Mouse (Mus musculus): Measurements from ENCODE around the gene Mymx. TPM values are rescaled to one million over a fixed set of nuclear protein-coding genes. Genes with fewer than 3 reads are reported as not detected.

Gene Mymx
- total RNA-seq, 2 experiments from 2014 or later = not detected

DNA sequence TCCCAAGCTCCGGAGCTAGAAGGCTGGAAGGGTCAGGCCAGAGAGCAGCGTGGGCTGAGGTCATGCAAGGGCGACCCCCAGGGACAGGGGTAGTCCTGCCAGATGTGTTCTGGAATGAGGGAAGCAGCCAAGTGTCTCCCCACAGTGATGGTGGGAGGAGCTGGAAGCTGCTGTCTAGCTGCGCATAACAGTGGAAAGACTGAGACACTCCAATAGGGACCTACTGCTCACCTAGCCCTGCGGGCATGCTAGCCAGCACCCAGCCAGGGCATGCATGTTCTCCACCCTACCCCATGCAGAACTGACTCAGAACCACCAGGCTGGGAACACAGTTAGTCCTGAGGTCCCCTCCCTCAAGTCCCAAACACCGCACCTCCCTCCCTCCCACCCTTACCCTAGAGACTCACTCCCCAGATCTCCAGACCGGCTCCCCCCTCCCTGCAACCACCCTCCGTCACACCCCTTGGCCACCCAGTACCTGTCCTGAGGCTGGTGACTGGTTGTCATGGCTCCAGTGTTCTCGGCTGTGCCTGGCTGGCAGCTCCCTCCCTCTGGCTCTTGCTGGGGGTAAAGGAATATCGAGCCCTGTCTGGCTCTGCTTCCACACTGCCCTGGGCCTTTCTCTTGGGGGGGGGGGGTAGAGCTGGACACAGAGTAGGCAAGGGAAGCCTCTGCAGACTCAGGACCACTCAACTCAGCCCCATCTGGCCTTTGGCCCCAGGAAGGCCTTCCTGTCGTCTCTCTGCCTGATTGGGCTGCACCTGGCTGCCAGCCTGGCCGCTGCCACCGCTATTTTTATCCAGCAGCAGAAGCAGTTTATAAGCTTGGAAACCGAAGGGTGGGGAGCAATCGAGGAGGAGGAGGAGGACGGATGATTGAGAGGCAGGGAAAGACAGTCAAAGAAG lies 9.9 kb downstream of the Mymx start:
- no peak for DNase-seq (ENCODE audit: extremely low spot score in 1 of 2, low spot score in 1 of 2)

DNA sequence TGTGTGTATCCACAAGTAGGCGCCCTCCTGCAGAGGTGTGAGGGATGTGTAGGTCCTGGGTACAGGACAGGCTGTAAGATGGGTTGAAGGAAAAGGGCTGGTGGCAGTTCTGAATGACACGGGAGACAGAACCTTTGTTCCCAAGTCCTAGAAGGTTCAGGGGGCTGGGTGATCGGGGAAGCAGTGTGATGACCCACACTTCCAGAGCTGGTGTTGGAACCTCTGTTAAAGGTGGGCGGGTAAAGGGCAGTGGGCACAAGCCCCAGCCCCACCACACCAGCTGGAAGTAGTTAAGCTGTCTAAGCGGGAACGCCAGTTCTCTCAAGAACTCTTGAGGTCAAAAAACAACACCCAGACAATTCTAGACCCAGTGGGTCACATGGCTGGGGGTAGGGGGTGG lies 11.5 kb downstream of the Mymx start:
- no peak for DNase-seq (ENCODE audit: extremely low spot score in 1 of 2, low spot score in 1 of 2)

DNA sequence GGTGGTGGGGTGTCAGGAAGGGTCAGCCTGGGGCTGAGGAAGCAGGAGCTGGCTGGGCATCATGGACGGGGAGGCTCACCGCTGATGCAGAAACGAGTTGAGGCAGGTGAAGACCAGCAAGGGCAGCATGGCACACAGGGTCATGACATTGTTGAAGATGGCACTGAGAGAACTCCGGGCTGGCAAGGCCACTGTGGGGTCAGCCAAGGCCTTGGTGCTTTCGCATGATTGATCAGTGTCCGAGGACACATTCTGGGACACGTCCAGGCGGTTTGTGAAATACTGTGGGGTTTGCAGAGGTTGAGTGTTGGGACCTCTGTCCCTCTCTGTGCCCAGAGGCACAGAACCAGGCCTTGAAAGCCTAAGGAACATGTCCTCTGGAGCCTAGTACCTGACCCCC lies 12.1 kb downstream of the Mymx start:
- DNase-seq (ENCODE audit: extremely low spot score in 1 of 2, low spot score in 1 of 2) = no peak

DNA sequence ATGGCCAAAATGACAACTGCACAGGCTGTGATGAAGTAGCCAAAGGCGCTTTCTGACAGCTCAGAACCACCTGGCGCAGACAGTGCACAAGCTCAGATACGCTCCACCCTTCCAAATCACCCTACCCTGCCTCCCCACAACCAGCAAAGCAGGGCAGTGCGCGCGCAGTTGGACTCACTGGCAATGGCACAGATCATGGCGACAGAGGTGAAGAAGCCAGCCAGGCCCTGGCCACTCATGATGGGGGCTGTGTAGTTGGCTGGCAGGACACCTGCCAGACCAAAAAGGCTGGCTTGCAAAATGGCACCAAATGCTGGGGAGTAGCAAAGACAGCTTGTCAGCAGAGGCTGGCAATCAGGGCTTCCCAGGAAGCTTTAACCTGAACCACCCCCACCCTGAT lies 12.7 kb downstream of the Mymx start:
- no peak for DNase-seq (ENCODE audit: extremely low spot score in 1 of 2, low spot score in 1 of 2)

DNA sequence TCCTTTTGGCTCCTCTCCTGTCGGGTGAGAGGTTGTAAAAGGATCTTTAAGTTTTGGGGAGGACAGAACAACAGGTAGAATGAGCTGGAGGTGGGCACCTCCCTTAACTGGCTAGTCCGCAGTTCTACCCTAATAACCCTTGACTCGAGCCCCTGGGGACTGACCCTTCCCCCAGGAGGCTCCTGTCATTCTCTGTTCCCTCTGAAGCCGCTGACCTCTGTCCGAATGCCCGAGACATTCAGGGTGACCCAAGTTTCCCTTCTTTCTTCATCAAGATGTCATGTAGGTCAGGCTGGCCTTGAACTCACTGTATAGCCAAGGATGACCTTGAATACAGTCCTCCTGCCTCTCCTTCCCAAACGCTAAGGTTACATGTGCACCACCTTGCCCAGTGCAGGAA lies 13.5 kb downstream of the Mymx start:
- DNase-seq (ENCODE audit: extremely low spot score in 1 of 2, low spot score in 1 of 2) = no peak

DNA sequence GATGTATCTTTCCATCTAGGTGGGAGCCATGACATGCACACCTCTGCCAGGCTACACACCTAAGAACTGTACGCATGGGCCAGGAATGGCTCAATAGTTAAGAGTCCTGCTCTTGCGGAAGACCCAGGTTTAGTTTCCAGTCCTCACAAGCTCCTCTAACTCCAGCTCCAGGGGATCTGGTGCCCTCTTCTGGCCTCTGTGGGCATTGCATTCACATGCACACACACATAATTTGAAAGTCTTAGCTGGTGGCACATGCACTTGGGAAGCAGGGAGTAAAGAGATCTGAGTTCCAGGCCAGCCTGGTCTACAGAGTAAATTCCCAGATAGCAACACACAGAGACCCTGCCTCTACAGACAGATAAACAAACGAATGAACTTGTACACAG lies 15.5 kb downstream of the Mymx start:
- DNase-seq (ENCODE audit: extremely low spot score in 1 of 2, low spot score in 1 of 2) = no peak

DNA sequence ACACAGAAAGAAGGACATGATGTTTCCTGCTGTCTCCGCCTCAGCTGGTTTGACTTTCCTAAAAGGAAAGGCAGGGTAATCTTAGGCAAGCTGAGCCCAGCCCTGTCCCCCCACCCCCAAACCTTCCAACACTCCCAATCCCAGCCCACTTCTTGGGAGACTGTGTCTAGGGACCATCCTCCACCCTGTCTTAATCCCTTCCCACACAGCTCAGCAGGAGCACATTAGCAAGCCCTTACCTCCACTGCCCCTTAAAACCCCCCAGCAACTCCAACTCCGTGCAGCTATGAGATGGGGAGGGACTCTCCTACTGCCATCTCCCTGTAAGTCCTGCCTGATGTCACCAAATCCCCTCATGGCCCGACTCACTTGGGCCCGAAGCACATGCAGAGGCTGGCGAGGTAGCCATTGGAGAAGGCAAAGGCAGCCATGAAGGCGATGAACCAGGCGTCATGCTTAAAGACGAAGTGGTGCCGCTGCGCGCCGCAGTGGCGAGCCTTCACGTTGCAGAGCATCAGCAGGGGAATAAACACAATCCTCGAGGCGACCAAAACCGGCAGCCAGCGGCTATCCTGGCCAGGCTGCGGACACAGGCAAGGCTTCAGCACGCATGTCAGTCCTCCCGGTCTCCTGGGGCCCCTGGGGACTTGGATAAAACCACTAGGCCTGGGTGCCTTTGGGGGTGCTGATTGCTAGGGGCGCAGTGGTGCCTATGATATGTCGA lies 16.0 kb downstream of the Mymx start:
- no peak for DNase-seq (ENCODE audit: extremely low spot score in 1 of 2, low spot score in 1 of 2)

DNA sequence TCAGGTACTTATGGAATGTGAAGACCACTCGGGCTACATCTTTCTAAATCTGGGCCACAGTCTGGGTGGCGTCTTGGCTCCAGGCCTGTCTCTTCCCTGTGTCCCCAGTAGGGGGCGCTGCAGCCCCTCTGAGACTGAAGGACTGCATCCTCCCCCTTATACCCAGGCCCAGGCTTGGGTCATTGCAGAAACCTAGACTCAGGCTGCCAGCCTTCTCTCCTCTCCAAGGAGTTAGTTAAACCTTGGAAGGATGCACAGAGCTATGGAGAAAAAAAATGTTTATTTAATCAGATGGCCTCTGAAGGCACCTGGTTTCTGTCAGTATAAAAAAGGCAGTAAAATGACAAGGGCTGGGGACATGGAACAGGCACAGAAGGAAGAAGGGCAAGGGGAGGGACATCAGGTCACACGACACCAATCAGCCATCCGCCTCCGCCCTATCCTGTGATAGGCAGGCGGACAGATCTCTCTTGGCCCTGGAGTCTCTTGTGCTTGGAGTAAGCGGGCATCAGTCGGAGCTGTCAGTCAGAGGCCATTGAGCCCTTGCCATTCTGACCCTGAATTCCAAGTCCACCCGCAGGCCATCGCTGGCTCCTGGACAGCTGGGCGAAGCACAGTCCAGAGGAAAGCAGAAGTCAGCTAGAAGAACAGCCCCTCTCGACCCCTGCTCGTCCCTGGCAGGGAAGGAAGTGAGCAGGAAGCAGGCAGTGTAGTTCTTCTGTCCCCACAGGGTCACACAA lies 16.8 kb downstream of the Mymx start:
- peak; percentile 67 to 79 for DNase-seq (ENCODE audit: extremely low spot score in 1 of 2, low spot score in 1 of 2)

DNA sequence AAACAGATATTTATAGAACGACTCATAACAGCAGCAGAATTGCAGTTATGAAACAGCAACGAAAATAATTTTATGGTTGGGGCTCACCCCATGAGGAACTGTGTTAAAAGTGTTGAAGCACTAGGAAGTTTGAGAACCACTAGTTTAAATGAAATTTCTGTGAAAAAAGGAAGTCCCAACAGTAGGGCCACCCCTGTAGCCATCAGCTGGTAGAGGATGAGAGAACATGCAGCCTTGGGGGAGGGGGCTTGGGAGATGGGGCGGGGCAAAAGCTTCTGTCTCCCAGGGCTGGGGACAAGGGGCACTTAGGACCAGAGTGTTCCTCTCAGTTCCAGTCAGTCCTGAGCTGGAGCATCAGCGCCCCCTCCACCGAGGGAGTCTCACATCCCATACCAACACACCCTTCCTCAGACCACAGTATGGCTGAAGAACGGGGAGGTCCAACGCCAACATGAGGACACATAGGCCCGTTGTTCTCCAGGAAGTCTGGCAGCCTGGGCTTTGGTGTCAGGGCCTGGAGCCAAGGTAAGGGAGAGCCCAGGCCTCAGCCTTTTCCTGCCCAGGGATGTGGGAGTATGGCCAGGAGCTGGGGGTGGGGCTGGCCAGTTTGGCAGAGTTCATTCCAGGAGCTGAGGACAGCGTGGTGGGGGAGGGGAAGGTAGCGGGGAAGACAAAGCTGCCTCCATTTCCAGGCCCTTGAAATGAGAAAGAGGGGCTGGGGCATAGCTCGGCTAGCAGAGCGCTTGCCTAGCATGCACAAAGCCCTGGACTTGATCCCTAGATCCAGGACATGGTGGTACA lies 17.6 kb downstream of the Mymx start:
- DNase-seq (ENCODE audit: extremely low spot score in 1 of 2, low spot score in 1 of 2) = peak; percentile 46 to 52

DNA sequence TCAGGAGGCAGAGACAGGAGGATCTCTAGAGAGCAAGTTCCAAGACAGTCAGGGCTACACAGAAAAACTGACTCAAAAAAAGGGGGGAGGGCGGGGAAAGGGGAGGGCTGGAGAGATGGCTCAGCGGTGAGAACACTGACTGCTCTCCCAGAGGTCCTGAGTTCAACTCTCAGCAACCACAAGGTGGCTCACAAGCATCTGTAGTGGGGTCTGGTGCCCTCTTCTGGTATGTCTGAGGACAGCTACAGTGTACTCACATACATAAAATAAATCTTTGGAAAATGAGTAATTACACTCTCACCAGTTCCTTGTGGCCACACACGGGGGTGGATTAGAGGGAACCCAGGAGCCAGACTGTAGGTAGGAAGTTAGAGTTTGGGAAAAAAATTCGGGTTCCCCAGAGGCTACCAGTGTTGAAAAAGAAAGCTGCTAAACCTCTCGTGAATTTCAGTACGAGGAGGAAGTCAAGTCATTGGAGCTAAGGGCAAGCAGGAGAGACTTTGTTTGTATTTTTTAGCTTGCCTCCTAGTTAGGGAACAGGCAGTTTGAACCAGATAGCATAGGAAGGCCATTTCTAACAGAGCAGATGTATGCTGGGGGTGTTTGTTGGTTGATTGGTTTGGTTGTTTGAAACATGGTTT lies 19.1 kb downstream of the Mymx start:
- DNase-seq (ENCODE audit: extremely low spot score in 1 of 2, low spot score in 1 of 2) = no peak

DNA sequence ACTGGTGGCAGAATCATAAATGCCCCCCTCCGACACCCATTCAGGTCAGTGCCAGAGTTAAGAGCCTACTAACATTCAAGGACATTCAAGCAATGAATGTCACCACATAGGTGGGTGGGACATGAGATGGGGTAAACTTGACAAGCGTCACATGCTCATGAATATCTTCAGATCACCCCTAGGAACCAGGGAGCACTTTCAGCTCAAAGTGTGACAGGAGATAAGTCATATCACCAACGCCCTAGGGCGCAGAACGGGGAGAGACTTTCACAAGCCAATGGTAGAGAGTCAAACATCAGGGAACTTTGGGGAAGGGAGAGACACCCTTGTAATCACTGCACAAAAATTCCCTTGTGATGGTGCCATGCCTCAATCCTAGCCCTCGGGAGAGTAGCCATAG lies 19.7 kb downstream of the Mymx start:
- DNase-seq (ENCODE audit: extremely low spot score in 1 of 2, low spot score in 1 of 2) = no peak

DNA sequence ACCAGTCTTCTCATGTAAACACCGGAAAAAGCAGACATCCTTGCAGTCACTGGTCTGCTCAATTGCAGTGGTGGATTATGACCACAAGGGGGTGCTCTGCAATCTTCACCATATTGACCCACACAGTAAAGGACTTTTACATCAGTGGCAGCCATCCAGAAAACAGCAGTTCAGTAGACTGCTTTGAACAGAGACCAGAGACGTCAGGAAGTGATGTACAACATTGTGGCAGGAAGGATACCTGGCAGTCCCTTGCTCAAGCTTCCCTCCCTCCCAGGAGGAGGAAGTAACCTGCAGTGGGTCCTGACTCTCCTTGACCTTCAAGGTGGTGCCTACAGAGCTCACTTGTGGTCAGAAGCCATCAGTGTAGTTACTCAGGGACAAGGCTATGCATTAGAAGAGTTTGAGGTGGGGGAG lies 20.3 kb downstream of the Mymx start:
- peak in 1 of 2 experiments; percentile 60 for DNase-seq (ENCODE audit: extremely low spot score in 1 of 2, low spot score in 1 of 2)

DNA sequence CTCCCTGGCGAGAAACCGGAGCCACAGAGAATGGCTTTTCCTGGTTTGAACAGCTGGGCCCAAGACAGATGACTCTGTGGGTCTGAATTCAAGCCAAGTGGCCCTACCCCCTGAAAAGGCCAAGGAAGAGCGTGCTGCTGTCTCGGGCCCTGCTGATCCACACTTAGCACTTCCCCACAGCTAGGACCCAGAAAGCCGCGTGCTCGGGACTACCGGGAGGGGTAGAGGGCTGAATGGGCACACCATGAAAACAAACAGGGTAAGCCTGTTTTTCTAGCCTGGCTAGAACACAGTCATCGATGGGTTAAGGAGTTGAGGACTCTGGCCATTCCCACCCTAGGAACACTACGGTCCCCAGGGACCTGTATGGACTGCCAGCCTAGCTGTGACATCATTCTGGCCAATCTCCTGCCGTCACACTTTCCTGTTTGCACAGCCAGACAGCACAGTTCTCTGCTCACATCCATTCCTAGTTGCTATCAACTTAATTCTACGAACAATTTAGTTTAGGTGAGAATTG lies 20.9 kb downstream of the Mymx start:
- DNase-seq (ENCODE audit: extremely low spot score in 1 of 2, low spot score in 1 of 2) = no peak

DNA sequence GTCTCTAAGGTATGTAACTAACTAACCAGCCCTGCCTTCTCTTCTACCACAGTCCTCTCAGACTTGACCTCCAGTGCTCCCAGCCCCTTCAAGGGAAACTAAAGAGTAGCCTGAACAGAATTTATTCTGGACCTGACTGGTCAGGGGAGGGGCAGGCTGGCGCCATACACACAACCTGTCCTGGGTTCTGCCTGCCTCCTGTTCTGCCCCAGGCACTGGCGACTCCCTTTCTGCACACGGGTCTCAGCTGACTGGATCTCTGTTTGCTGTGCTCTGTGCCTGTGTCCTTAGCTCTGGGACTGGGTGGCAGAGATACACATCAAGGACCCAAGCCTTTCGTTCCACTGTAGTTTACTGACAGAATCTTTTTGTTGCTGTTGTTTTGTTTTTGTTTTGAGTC lies 22.3 kb downstream of the Mymx start:
- no peak for DNase-seq (ENCODE audit: extremely low spot score in 1 of 2, low spot score in 1 of 2)

DNA sequence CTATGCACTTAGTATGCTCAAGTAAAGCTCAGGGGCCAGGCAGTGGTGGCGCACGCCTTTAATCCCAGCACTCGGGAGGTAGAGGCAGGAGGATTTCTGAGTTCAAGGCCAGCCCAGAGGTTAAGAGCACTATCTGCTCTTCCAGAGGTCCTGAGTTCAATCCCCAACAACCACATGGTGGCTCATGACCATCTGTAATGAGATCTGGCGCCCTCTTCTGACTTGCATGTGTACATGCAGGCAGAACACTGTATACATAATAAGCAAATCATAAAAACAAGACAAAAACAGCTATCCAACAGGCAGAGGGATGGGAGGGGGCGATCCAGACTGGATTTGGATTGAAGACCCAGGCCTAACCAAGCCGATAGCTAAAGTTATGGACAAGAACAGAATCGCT lies 23.1 kb downstream of the Mymx start:
- DNase-seq (ENCODE audit: extremely low spot score in 1 of 2, low spot score in 1 of 2) = no peak

DNA sequence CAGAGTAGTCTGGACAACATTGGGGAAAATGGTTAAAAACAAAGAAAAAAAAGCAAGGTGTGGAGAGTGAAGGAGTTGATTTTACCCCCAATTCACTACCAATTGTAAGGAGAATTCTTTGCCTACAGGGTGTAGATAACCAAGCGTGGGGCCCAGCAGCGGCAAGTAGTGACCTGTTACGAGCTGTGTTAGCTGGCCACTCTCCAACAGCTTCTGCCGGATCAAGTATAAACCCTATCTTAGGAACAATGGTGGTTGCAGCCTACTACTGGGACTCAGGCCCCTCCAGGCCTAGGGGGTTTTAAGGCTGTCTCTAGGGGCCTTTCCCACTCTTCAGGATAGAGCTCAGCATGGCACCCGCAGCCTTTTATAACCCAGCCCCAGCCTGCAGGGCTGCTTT lies 23.7 kb downstream of the Mymx start:
- no peak for DNase-seq (ENCODE audit: extremely low spot score in 1 of 2, low spot score in 1 of 2)

DNA sequence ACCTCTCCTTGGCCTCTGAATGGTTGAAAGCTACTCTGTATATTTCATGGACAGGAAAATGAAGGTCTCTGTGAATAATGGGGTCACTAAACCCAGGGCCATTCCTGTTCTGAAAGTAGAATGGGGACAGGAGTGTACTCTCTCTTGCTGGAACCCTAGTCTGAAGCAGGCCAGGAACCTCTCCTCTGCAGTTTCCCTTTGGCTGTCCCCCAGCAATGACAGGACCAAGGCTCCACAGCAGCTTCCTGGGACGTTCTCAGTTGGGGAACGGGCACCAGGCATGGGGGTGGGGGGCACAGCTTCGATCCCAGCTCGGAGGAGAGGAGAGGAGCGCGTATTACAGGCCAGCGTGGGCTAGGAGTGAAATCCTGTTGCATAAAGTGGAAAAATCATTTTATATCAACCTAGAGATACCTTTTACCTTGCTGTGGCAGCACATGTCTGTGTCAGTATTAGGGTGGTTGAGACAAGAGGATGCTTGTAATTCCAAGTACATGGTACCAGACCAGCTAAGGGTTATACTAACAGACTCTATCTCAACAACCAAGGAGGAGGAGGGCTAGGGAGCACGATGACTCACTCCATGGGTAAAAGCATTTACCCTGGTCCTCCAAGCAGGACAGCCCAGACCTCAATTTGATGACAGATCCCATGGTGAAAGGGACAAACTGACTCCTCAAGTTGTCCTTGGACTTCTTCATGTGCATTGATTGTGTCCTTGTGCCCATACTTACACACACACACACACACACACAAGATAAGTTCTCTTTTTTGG lies 26.6 kb downstream of the Mymx start:
- no peak for DNase-seq (ENCODE audit: extremely low spot score in 1 of 2, low spot score in 1 of 2)

DNA sequence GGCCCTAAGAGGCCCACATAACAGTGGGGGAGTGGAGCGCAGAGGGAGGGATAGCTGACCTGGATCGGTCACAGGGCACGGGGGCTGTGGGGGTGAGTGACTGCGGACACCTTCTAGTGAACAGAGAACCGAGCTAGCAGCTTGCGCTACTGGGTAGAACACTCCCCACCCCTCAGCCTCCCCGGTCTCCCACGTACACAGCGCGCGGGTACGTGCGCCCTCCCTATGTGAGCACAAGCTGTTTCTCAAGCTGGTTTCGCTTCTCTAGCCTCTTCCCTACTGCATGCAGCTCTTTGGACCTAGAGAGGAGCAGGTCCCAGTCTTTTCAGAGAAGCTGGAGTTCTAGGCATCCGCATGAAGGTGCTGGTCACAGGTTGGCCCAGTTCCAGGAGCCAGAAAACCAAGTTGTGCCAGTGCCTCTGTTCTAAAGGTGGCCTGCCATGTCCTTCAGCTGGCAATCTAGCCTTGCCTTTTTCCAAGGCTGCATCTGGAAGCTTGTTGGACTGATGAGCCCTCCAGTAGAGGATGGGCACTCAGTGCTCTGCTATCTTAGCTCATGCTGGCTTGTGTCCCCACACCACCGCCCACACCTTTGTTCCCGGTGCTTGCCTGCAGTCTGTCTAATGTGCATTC lies 27.7 kb downstream of the Mymx start:
- DNase-seq (ENCODE audit: extremely low spot score in 1 of 2, low spot score in 1 of 2) = peak; percentile 63 to 80

DNA sequence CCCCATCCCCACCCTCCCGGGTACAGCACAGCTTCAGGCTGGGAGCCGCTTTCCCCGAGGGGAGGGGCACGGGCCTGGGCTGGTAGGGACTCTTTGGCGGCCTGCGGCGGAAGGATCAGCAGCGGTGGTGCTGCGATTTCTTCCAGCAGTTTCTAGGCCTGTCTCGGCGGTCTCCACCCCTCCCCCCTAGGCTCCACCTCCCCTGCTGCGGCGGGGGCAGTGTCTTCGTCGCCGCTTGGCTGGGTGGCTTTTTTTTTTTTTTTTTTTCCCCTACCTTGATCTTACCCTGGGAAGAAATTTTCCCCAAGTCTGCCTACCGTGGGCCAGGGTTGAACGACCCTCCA lies 28.1 kb downstream of the Mymx start:
- DNase-seq (ENCODE audit: extremely low spot score in 1 of 2, low spot score in 1 of 2) = peak; percentile 97

All from layer of hippocampus, postnatal 25 days (tissue).